Mouse (Mus musculus) stomach, postnatal 0 days (tissue): Measurements from ENCODE around the gene Cd99l2. TPM values are rescaled to one million over a fixed set of nuclear protein-coding genes. Genes with fewer than 3 reads are reported as not detected.

Experiments used
- ATAC-seq: fragments of 200-750 bp; cut with Nextera tagmentation; 2 replicates; pipeline ENCODE4 v1.8.0; 2017; ENCODE audit not compliant: low FRiP score, low TSS enrichment
- DNase-seq: peaks from one replicate; pipeline ENCODE4 v3.0.0-alpha.2; 2016; ENCODE audit warnings: low spot score
- H3K27ac ChIP-seq: fragments of 300-500 bp; sonication (generic); replicated peaks from 2 replicates; pipeline ENCODE4 v1.5.1; 2014; ENCODE audit warnings: mild to moderate bottlenecking, control low read depth
- H3K27me3 ChIP-seq: fragments of 300-500 bp; sonication (generic); 2 replicates; pipeline ENCODE4 v1.6.1; 2014; ENCODE audit warnings: low read length; ENCODE audit not compliant: control insufficient read depth, insufficient read depth
- H3K36me3 ChIP-seq: fragments of 300-500 bp; sonication (generic); 2 replicates; pipeline ENCODE4 v1.6.1; 2014; ENCODE audit warnings: low read length, mixed read lengths; ENCODE audit not compliant: control insufficient read depth, insufficient read depth
- H3K4me1 ChIP-seq: fragments of 300-500 bp; sonication (generic); replicated peaks from 2 replicates; pipeline ENCODE4 v1.6.1; 2014; ENCODE audit warnings: antibody characterized with exemption; ENCODE audit not compliant: control insufficient read depth, insufficient read depth
- H3K4me2 ChIP-seq: fragments of 300-500 bp; sonication (generic); replicated peaks from 2 replicates; pipeline ENCODE4 v1.6.1; 2014; ENCODE audit warnings: low read depth, mild to moderate bottlenecking, control low read depth, moderate library complexity
- H3K4me3 ChIP-seq: fragments of 300-500 bp; sonication (generic); 2 replicates; pipeline ENCODE4 v1.5.1; 2014; ENCODE audit warnings: low read depth, low read length, control low read depth
- H3K9ac ChIP-seq: fragments of 300-500 bp; sonication (generic); 2 replicates; pipeline ENCODE4 v1.6.1; 2014; ENCODE audit warnings: mild to moderate bottlenecking, low read length, control low read depth, mixed read lengths
- H3K9me3 ChIP-seq: fragments of 300-500 bp; sonication (generic); 2 replicates; pipeline ENCODE4 v1.6.1; 2016; ENCODE audit warnings: low read length; ENCODE audit not compliant: control insufficient read depth
- CTCF ChIP-seq: IDR thresholded peaks from 2 replicates; pipeline ENCODE4 v1.5.1; 2016; ENCODE audit warnings: antibody characterized with exemption, low read depth, mild to moderate bottlenecking, moderate library complexity
- EP300 ChIP-seq: optimal IDR thresholded peaks from 2 replicates; pipeline ENCODE3; 2016; ENCODE audit warnings: antibody characterized with exemption
- WGBS: fragments of 180-500 bp; shearing (Covaris S2); extraction: QIAGEN DNeasy Blood & Tissue Kit; methylation state at CpG from one replicate; pipeline ENCODE4 v1.1.7; 2014; 5-methylcytosine and 5-hydroxymethylcytosine counted together
- polyA plus RNA-seq: library from polyadenylated mRNA; unstranded; fragments of >200 nt; fragmentation: Nextera tagmentation; extraction: Ambion mirVana; gene quantifications from 2 replicates; pipeline ENCODE4 v1.2.1, GENCODE M21; 2015

Cd99l2 gene
- polyA plus RNA-seq, 1 experiment from 2014 or later = 12.2 TPM

DNA sequence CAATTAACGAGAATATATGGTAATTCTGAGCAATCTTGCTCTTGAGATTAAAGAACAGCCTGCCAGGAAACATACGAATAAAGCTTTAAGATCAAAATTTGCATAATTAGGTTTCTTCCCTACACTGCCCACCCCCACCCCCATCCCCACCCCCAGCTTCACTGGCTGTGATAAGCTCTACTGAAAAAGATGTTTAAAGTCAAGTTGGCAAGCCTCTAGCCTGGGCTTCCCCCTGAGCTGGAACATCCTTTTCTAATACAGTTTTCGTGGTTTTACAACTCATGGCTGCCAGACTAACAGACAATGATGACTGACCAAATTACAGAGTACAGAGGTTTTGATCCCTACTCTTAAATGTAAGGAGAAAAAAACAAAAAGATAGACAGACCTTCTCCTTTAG lies 17.6 kb downstream of the Cd99l2 start:
- Histone ChIP-seq H3K9ac (no peak overlapping the region), H3K36me3 (no peaks in the 10 kb centered on the region), H3K27ac (no peak overlapping the region), H3K4me2 (no peak overlapping the region), H3K4me3 (no peak overlapping the region), H3K27me3 (no peaks in the 10 kb centered on the region), H3K9me3 (no peaks in the 10 kb centered on the region), H3K4me1 (no peaks in the 10 kb centered on the region)
- WGBS = 73% methylated on average over 3 of the region's 3 CpGs
- ATAC-seq (no peak), DNase-seq (no peak)
- TF ChIP-seq EP300 (no peak), CTCF (no peak)

- Histone ChIP-seq H3K27ac (no peak overlapping the region), H3K4me1 (no peaks in the 10 kb centered on the region), H3K36me3 (no peaks in the 10 kb centered on the region), H3K27me3 (no peaks in the 10 kb centered on the region), H3K9ac (no peak overlapping the region), H3K4me3 (no peak overlapping the region), H3K9me3 (no peaks in the 10 kb centered on the region), H3K4me2 (no peak overlapping the region)
- DNase-seq (no peak), ATAC-seq (no peak)
- TF ChIP-seq CTCF (no peak), EP300 (no peak)
- 71% methylated on average over 3 of the region's 3 CpGs for WGBS
Observed at GRCm38 (mm10) chrX:71474296-71474956, 18.2 kb downstream of the Cd99l2 start.

DNA sequence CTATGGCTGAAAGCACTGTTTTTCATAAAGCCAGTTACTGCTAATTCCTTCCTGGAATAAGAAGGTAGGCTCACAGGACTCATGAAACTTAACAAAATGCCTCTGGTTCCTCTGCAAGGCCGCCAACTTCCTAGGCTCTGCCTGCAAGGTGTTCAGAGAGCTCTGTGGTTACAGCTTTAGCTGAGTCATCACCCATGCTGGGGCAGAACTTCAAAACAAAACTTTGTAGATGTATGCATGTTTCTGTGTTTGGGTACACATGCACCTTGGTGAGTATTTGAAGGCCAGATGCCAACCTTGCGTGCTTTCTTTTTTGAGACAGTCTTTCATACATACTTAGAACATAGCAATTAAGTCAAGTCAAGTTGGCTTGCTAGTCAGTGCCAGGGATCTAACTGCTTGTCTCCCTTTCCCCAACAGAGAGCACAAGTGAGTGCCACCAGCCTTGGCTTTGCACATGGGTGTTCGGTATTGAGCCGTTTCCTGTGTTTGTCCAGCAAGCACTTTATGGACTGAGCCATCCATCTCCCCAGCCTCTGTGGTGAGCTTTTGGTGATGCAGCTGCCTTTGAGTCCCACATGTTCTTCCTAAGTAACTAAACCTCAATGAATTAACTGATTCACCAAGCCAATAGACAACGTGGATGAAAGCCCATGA lies 23.9 kb downstream of the Cd99l2 start:
- TF ChIP-seq CTCF = no peak
- no peak for TF ChIP-seq EP300
- Histone ChIP-seq H3K36me3 (no peaks in the 10 kb centered on the region), H3K27ac (no peak overlapping the region), H3K9me3 (no peaks in the 10 kb centered on the region), H3K9ac (no peak overlapping the region), H3K4me3 (no peak overlapping the region), H3K27me3 (no peaks in the 10 kb centered on the region), H3K4me1 (no peaks in the 10 kb centered on the region), H3K4me2 (no peak overlapping the region)
- no peak for ATAC-seq
- WGBS = 81% methylated on average over 5 of the region's 5 CpGs
- DNase-seq = no peak

DNA sequence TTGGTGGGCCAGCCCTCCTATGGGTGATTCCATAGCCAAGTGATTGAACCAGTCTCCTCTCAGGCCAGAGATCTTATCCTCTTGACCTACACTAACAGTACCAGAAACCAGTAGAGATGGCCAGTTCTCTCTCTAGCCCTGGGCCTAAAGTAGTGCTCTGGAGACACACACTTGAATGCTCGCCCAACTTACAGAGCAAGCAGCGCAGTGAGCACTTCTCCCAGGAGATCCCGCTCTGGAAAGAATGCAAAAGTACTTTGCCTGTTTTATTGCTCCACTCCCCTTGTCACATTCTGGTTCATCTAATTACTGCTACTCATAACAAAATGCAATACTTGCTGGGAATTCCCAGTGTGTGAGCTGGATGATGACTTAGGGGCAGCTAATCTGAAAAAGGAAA lies 25.2 kb downstream of the Cd99l2 start:
- H3K27ac ChIP-seq = no peak overlapping the region
- no peaks in the 10 kb centered on the region for H3K36me3 ChIP-seq
- TF ChIP-seq CTCF (no peak), EP300 (no peak)
- no peak overlapping the region for H3K4me3 ChIP-seq
- WGBS = 98% methylated on average over 3 of the region's 3 CpGs
- no peaks in the 10 kb centered on the region for H3K4me1 ChIP-seq
- H3K27me3 ChIP-seq = no peaks in the 10 kb centered on the region
- no peak overlapping the region for H3K4me2 ChIP-seq
- H3K9me3 ChIP-seq = no peaks in the 10 kb centered on the region
- H3K9ac ChIP-seq = no peak overlapping the region
- ATAC-seq = no peak
- DNase-seq = no peak

DNA sequence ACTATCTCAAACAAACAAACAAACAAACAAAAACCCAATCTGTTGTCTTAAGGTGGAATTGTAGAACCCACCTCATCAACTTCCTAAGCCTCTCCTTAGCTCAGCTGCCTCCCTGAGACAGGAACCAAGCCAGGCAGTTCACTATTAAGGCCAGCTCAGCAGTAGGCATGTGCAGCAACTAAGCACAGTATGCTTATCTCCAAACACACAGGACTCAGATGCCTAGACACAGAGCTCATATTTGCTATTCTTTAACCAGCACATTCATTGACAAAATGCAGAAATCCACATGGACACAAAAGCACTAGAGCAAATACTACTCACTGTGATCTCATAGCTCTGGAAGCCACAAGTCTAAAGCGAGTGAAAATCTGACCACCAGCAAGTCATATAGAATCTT lies 27.2 kb downstream of the Cd99l2 start:
- Histone ChIP-seq H3K4me3 (no peak overlapping the region), H3K27ac (no peak overlapping the region), H3K36me3 (no peaks in the 10 kb centered on the region), H3K4me2 (no peak overlapping the region), H3K4me1 (no peaks in the 10 kb centered on the region), H3K9ac (no peak overlapping the region), H3K9me3 (no peaks in the 10 kb centered on the region), H3K27me3 (no peaks in the 10 kb centered on the region)
- 65% methylated on average over 1 of the region's 1 CpGs for WGBS
- no peak for DNase-seq
- no peak for TF ChIP-seq CTCF
- TF ChIP-seq EP300 = no peak
- no peak for ATAC-seq

- Histone ChIP-seq H3K9ac (no peak overlapping the region), H3K4me1 (no peaks in the 10 kb centered on the region), H3K4me3 (no peak overlapping the region), H3K9me3 (no peaks in the 10 kb centered on the region), H3K27ac (no peak overlapping the region), H3K27me3 (no peaks in the 10 kb centered on the region), H3K4me2 (no peak overlapping the region), H3K36me3 (no peaks in the 10 kb centered on the region)
- 52% methylated on average over 7 of the region's 7 CpGs for WGBS
- ATAC-seq (no peak), DNase-seq (no peak)
- TF ChIP-seq EP300 = no peak
- no peak for TF ChIP-seq CTCF
Observed at GRCm38 (mm10) chrX:71464138-71464826, 28.4 kb downstream of the Cd99l2 start.
